Mouse (Mus musculus): ENCODE measurements around the gene Dgkz. TPM values are rescaled to one million over a fixed set of nuclear protein-coding genes. Genes with fewer than 3 reads are reported as not detected.

The Dgkz gene
- polyA plus RNA-seq, 1 experiment from 2014 or later: 24.1 TPM

- H3K36me3 ChIP-seq (ENCODE audit: control insufficient read depth, insufficient read depth, low read length): no peaks in the 10 kb centered on the region
- 2% methylated on average over 40 of the region's 50 CpGs for WGBS
Observed at GRCm38 (mm10) chr2:91931328-91932159, 44.1 kb downstream of the Dgkz start.

GRCm38 (mm10) chr2:91930761-91931291 lies 44.8 kb downstream of the Dgkz start:
- Histone ChIP-seq H3K4me3 (ENCODE audit: low read depth, low read length) (peak overlapping the region; percentile 88), H3K9me3 (ENCODE audit: control insufficient read depth, low read length) (no peaks in the 10 kb centered on the region), H3K27ac (ENCODE audit: low read depth, low read length) (peak overlapping the region; percentile 96), H3K9ac (ENCODE audit: low read depth, low read length) (peak overlapping the region; percentile 99), H3K36me3 (ENCODE audit: control insufficient read depth, insufficient read depth, low read length) (no peaks in the 10 kb centered on the region), H3K4me2 (replicated peaks; ENCODE audit: low read depth, low read length) (peak overlapping the region; percentile 91), H3K4me1 (replicated peaks; ENCODE audit: control insufficient read depth, insufficient read depth, low read length) (peaks cover 10% of the 10 kb centered on the region; the same call in 1 of the 2 replicates), H3K27me3 (ENCODE audit: control insufficient read depth, insufficient read depth, low read length) (no peaks in the 10 kb centered on the region; the same call in 1 of the 2 replicates)
- ATAC-seq (ENCODE audit: low FRiP score) (peak; percentile 12; the same call in 1 of the 2 replicates), DNase-seq (ENCODE audit: low spot score) (peak; percentile 64)
- WGBS: under 1% methylated on average over 23 of the region's 23 CpGs

More at GRCm38 (mm10) chr2:91931328-91932159, 44.1 kb downstream of the Dgkz start:
- H3K4me2 ChIP-seq (replicated peaks; ENCODE audit: low read depth, low read length): peak overlapping the region; percentile 91
- DNase-seq (ENCODE audit: low spot score): peak; percentile 89
- peak overlapping the region; percentile 99 for H3K9ac ChIP-seq (ENCODE audit: low read depth, low read length)
- H3K4me1 ChIP-seq (replicated peaks; ENCODE audit: control insufficient read depth, insufficient read depth, low read length): peaks cover 10% of the 10 kb centered on the region; the same call in 1 of the 2 replicates
- peak overlapping the region; percentile 88 for H3K4me3 ChIP-seq (ENCODE audit: low read depth, low read length)
- H3K27ac ChIP-seq (ENCODE audit: low read depth, low read length): peak overlapping the region; percentile 96
- H3K27me3 ChIP-seq (ENCODE audit: control insufficient read depth, insufficient read depth, low read length): no peaks in the 10 kb centered on the region
- H3K9me3 ChIP-seq (ENCODE audit: control insufficient read depth, low read length): no peaks in the 10 kb centered on the region
- ATAC-seq (ENCODE audit: low FRiP score): peak; percentile 81

GRCm38 (mm10) chr2:91929936-91930335 lies 45.7 kb downstream of the Dgkz start:
- Histone ChIP-seq H3K27me3 (ENCODE audit: control insufficient read depth, insufficient read depth, low read length) (no peaks in the 10 kb centered on the region; the same call in 1 of the 2 replicates), H3K9ac (ENCODE audit: low read depth, low read length) (peak overlapping the region; percentile 99), H3K4me1 (replicated peaks; ENCODE audit: control insufficient read depth, insufficient read depth, low read length) (peaks cover 10% of the 10 kb centered on the region; the same call in 1 of the 2 replicates), H3K9me3 (ENCODE audit: control insufficient read depth, low read length) (no peaks in the 10 kb centered on the region), H3K4me2 (replicated peaks; ENCODE audit: low read depth, low read length) (peak overlapping the region; percentile 91), H3K36me3 (ENCODE audit: control insufficient read depth, insufficient read depth, low read length) (no peaks in the 10 kb centered on the region), H3K27ac (ENCODE audit: low read depth, low read length) (peak overlapping the region; percentile 58; the same call in 1 of the 2 replicates), H3K4me3 (ENCODE audit: low read depth, low read length) (peak overlapping the region; percentile 88)
- ATAC-seq (ENCODE audit: low FRiP score) (peak; percentile 8; the same call in 1 of the 2 replicates), DNase-seq (ENCODE audit: low spot score) (peak; percentile 92)
- 9% methylated on average over 12 of the region's 12 CpGs for WGBS

GRCm38 (mm10) chr2:91929455-91929854 lies 46.2 kb downstream of the Dgkz start:
- Histone ChIP-seq H3K4me2 (replicated peaks; ENCODE audit: low read depth, low read length) (peak overlapping the region; percentile 91; the same call in 1 of the 2 replicates), H3K27ac (ENCODE audit: low read depth, low read length) (0 out of 2 replicates have a peak overlapping the region, but pooled peaks have one; percentile 58), H3K9me3 (ENCODE audit: control insufficient read depth, low read length) (no peaks in the 10 kb centered on the region), H3K36me3 (ENCODE audit: control insufficient read depth, insufficient read depth, low read length) (no peaks in the 10 kb centered on the region), H3K4me1 (replicated peaks; ENCODE audit: control insufficient read depth, insufficient read depth, low read length) (peaks cover 10% of the 10 kb centered on the region; the same call in 1 of the 2 replicates), H3K4me3 (ENCODE audit: low read depth, low read length) (peak overlapping the region; percentile 88), H3K9ac (ENCODE audit: low read depth, low read length) (peak overlapping the region; percentile 60; the same call in 1 of the 2 replicates), H3K27me3 (ENCODE audit: control insufficient read depth, insufficient read depth, low read length) (no peaks in the 10 kb centered on the region; the same call in 1 of the 2 replicates)
- no peak for ATAC-seq (ENCODE audit: low FRiP score)
- DNase-seq (ENCODE audit: low spot score): no peak
- 50% methylated on average over 3 of the region's 3 CpGs for WGBS

GRCm38 (mm10) chr2:91928534-91929350 lies 46.9 kb downstream of the Dgkz start:
- peaks cover 7% of the 10 kb centered on the region; the same call in 1 of the 2 replicates for H3K4me1 ChIP-seq (replicated peaks; ENCODE audit: control insufficient read depth, insufficient read depth, low read length)
- H3K9me3 ChIP-seq (ENCODE audit: control insufficient read depth, low read length): no peaks in the 10 kb centered on the region
- peaks cover 2% of the 10 kb centered on the region; the same call in 1 of the 2 replicates for H3K27me3 ChIP-seq (ENCODE audit: control insufficient read depth, insufficient read depth, low read length)
- WGBS: 68% methylated on average over 23 of the region's 23 CpGs
- ATAC-seq (ENCODE audit: low FRiP score) (no peak), DNase-seq (ENCODE audit: low spot score) (no peak)
- no peaks in the 10 kb centered on the region for H3K36me3 ChIP-seq (ENCODE audit: control insufficient read depth, insufficient read depth, low read length)
- no peak overlapping the region for H3K9ac ChIP-seq (ENCODE audit: low read depth, low read length)
- H3K4me2 ChIP-seq (replicated peaks; ENCODE audit: low read depth, low read length): 0 out of 2 replicates have a peak overlapping the region, but pooled peaks have one; percentile 91
- H3K4me3 ChIP-seq (ENCODE audit: low read depth, low read length): no peak overlapping the region
- H3K27ac ChIP-seq (ENCODE audit: low read depth, low read length): no peak overlapping the region

- peaks cover 4% of the 10 kb centered on the region; the same call in 1 of the 2 replicates for H3K4me1 ChIP-seq (replicated peaks; ENCODE audit: control insufficient read depth, insufficient read depth, low read length)
- no peak overlapping the region for H3K9ac ChIP-seq (ENCODE audit: low read depth, low read length)
- H3K4me2 ChIP-seq (replicated peaks; ENCODE audit: low read depth, low read length): peak overlapping the region; percentile 17; the same call in 1 of the 2 replicates
- no peak overlapping the region for H3K4me3 ChIP-seq (ENCODE audit: low read depth, low read length)
- no peak overlapping the region for H3K27ac ChIP-seq (ENCODE audit: low read depth, low read length)
- no peak for ATAC-seq (ENCODE audit: low FRiP score)
- H3K36me3 ChIP-seq (ENCODE audit: control insufficient read depth, insufficient read depth, low read length): no peaks in the 10 kb centered on the region
- 41% methylated on average over 34 of the region's 34 CpGs for WGBS
- no peaks in the 10 kb centered on the region for H3K9me3 ChIP-seq (ENCODE audit: control insufficient read depth, low read length)
- DNase-seq (ENCODE audit: low spot score): peak; percentile 92
- H3K27me3 ChIP-seq (ENCODE audit: control insufficient read depth, insufficient read depth, low read length): peaks cover 9% of the 10 kb centered on the region
Observed at GRCm38 (mm10) chr2:91927826-91928533, 47.7 kb downstream of the Dgkz start.

- peaks cover 18% of the 10 kb centered on the region for H3K27me3 ChIP-seq (ENCODE audit: control insufficient read depth, insufficient read depth, low read length)
- H3K4me2 ChIP-seq (replicated peaks; ENCODE audit: low read depth, low read length): peak within 1 kb of the TSS; percentile 17; the same call in 1 of the 2 replicates
- H3K4me1 ChIP-seq (replicated peaks; ENCODE audit: control insufficient read depth, insufficient read depth, low read length): no peaks in the 10 kb centered on the region; the same call in 1 of the 2 replicates
- H3K9ac ChIP-seq (ENCODE audit: low read depth, low read length): no peak within 1 kb of the TSS
- no peak for DNase-seq (ENCODE audit: low spot score)
- ATAC-seq (ENCODE audit: low FRiP score): no peak
- H3K9me3 ChIP-seq (ENCODE audit: control insufficient read depth, low read length): no peaks in the 10 kb centered on the region
- no peak within 1 kb of the TSS for H3K27ac ChIP-seq (ENCODE audit: low read depth, low read length)
- no peak within 1 kb of the TSS for H3K4me3 ChIP-seq (ENCODE audit: low read depth, low read length)
- WGBS: 98% methylated on average over 3 of the region's 3 CpGs
- H3K36me3 ChIP-seq (ENCODE audit: control insufficient read depth, insufficient read depth, low read length): no peaks in the 10 kb centered on the region
Observed at GRCm38 (mm10) chr2:91926949-91927348, 48.7 kb downstream of the Dgkz start, which contains the start of gene Chrm4. Chrm4 (plus strand) TSS chr2:91927249.
